Mouse (Mus musculus) C2C12 (cell line): ENCODE data around the gene Cyp2t4.

Experiments used
- CEBPB ChIP-seq: IDR thresholded peaks from one replicate; pipeline ENCODE4 v1.6.1; 2011; ENCODE audit warnings: low read depth, mild to moderate bottlenecking, control low read depth, moderate library complexity
- CTCF ChIP-seq: IDR thresholded peaks from one replicate; pipeline ENCODE4 v1.5.1; 2011; ENCODE audit not compliant: control insufficient read depth, insufficient read depth, insufficient read length
- MAX ChIP-seq: IDR thresholded peaks from one replicate; pipeline ENCODE4 v1.6.1; 2011; ENCODE audit warnings: mild to moderate bottlenecking, control low read depth
- USF1 ChIP-seq: IDR thresholded peaks from one replicate; pipeline ENCODE4 v1.6.1; 2011; ENCODE audit warnings: low read depth, mild to moderate bottlenecking, control low read depth, moderate library complexity

DNA sequence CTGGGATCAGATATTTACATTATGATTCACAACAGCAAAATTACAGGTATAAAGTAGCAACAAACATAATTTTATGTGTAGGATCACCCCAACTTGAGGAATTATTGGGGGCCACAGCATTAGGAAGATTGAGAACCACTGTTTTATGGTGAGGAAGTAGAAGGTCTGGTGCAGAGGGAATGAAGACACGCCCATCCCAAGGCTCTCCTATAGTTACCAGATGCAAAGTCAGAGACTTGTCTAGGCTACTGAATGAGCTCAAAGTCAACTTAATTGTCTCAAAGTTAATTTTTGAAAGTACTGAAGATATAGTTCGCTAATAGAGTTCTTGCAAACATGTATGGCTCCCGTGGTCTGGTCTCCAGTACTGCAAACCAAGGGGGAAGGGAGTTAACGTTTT, 19.8 kb upstream of the Cyp2t4 start:
- no peak for TF ChIP-seq MAX
- TF ChIP-seq CTCF, result no peak
- TF ChIP-seq CEBPB, result no peak
- TF ChIP-seq USF1, result no peak
